Mouse (Mus musculus): ENCODE measurements around the gene Pdcd1lg2. TPM values are rescaled to one million over a fixed set of nuclear protein-coding genes. Genes with fewer than 3 reads are reported as not detected.

Gene Pdcd1lg2
- polyA plus RNA-seq, 1 experiment from 2014 or later = not detected

DNA sequence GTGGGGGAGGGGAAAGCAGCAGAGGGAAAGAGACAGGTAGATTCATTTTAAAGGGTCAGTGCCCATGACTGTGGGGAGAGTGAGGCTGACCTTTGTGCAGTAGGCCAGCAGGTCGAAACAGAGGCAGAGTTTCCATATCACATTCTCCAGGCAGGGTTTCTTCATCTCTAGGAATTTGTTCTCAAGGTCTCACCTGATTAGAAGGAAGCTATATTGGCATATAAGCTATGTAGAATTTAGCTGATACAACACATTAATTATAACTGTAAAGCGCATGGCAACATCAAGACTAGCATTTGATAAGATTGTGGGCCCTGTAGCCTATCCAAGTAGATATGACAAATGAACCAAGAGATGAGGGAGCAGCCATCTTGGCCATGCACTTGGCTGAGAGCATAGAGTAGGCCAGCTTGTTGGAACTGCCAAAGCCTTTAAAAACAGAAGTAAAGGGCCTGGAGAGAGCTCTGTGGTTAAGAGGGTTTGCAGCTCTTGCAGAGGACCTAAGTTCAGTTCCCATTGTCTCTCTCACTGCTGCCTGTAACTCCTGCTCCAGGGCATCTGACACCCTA, 59.1 kb downstream of the Pdcd1lg2 start:
- Histone ChIP-seq H3K27ac (ENCODE audit: low read length) (no peak overlapping the region), H3K4me2 (ENCODE audit: low read depth, low read length) (no peak overlapping the region), H3K27me3 (ENCODE audit: control insufficient read depth, insufficient read depth, low read depth, low read length) (no peaks in the 10 kb centered on the region), H3K4me1 (replicated peaks; ENCODE audit: control insufficient read depth, insufficient read depth, low read length) (peaks cover 18% of the 10 kb centered on the region), H3K36me3 (ENCODE audit: control insufficient read depth, insufficient read depth, low read length) (no peaks in the 10 kb centered on the region), H3K4me3 (ENCODE audit: low read length) (no peak overlapping the region), H3K9ac (ENCODE audit: low read length) (no peak overlapping the region), H3K9me3 (ENCODE audit: control insufficient read depth, low read length) (no peaks in the 10 kb centered on the region)
- no peak for ATAC-seq (ENCODE audit: low read depth)
- WGBS = 91% methylated on average over 2 of the region's 2 CpGs

DNA sequence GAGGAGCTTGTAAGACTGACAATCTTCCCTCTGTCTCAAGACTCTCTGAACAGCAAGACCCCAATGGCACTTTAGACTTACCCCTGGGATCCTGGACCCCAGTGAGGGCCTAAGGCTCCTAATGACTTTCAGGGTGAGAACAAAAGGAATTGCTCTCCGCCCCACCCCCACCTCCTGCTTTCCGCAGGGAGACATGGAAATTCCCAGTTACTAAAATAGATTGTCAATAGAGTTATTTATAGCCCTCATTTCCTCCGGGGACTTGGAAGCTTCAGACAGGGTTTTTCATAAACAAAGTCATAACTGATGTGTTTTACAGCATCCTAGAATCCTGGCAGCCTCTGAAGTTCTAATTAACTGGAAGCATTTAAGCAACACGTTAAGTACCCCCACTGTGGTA, 59.9 kb downstream of the Pdcd1lg2 start:
- 25% methylated on average over 4 of the region's 4 CpGs for WGBS
- H3K27ac ChIP-seq (ENCODE audit: low read length) = 0 out of 2 replicates have a peak overlapping the region, but pooled peaks have one; percentile 4

DNA sequence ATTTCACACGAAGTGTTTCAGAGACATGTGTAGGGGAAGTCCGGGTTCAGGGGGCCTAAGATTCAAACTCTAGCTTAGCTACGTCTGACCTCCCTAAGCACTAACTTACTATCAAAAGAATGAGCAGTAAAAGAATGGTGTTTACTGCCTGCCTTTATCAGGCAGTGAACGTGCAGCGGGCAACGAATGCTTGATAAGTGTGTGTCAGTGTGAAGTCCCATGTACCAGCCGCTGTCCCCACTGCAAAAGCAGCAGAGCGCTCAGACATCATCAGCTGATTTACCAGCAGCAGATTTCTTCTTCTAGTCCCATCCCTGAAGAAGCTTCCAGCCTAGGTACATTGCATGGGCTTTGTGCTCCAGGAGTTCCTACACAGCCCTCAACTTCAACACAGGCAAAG, 61.7 kb downstream of the Pdcd1lg2 start:
- Histone ChIP-seq H3K4me3 (ENCODE audit: low read length) (no peak overlapping the region), H3K36me3 (ENCODE audit: control insufficient read depth, insufficient read depth, low read length) (no peaks in the 10 kb centered on the region), H3K27ac (ENCODE audit: low read length) (no peak overlapping the region), H3K4me1 (replicated peaks; ENCODE audit: control insufficient read depth, insufficient read depth, low read length) (peaks cover 18% of the 10 kb centered on the region), H3K9me3 (ENCODE audit: control insufficient read depth, low read length) (no peaks in the 10 kb centered on the region), H3K4me2 (ENCODE audit: low read depth, low read length) (no peak overlapping the region), H3K27me3 (ENCODE audit: control insufficient read depth, insufficient read depth, low read depth, low read length) (no peaks in the 10 kb centered on the region), H3K9ac (ENCODE audit: low read length) (no peak overlapping the region)
- ATAC-seq (ENCODE audit: low read depth) = no peak
- 70% methylated on average over 8 of the region's 8 CpGs for WGBS

More for the DNA sequence above, 59.9 kb downstream of the Pdcd1lg2 start:
- ATAC-seq (ENCODE audit: low read depth) = peak; percentile 53
- H3K9ac ChIP-seq (ENCODE audit: low read length) = no peak overlapping the region
- H3K27me3 ChIP-seq (ENCODE audit: control insufficient read depth, insufficient read depth, low read depth, low read length) = no peaks in the 10 kb centered on the region
- peak overlapping the region; percentile 27; the same call in 1 of the 2 replicates for H3K4me2 ChIP-seq (ENCODE audit: low read depth, low read length)
- peaks cover 18% of the 10 kb centered on the region for H3K4me1 ChIP-seq (replicated peaks; ENCODE audit: control insufficient read depth, insufficient read depth, low read length)
- no peaks in the 10 kb centered on the region for H3K9me3 ChIP-seq (ENCODE audit: control insufficient read depth, low read length)
- no peak overlapping the region for H3K4me3 ChIP-seq (ENCODE audit: low read length)
- H3K36me3 ChIP-seq (ENCODE audit: control insufficient read depth, insufficient read depth, low read length) = no peaks in the 10 kb centered on the region

DNA sequence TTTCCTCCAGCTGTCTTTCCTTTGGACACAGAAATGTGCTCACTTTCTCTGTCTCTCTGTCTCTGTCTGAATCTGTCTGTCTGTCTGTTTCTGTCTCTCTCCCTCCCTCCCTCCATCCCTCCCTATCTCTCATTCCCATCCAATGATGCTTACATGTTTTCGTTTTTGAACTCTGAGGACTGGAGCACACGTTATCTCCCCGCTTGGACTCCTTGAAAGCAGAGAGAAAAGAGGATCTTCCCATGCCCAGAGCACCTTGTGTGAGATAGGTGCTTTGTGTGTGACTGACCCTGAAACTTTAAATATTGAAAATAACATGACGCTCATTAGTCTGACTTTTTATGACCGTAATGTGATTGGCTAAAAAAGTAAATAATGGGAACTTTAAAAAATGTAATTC, 62.2 kb downstream of the Pdcd1lg2 start:
- no peak overlapping the region for H3K4me3 ChIP-seq (ENCODE audit: low read length)
- H3K4me1 ChIP-seq (replicated peaks; ENCODE audit: control insufficient read depth, insufficient read depth, low read length) = peaks cover 18% of the 10 kb centered on the region
- H3K9ac ChIP-seq (ENCODE audit: low read length) = no peak overlapping the region
- 79% methylated on average over 5 of the region's 5 CpGs for whole genome bisulfite sequencing
- no peaks in the 10 kb centered on the region for H3K36me3 ChIP-seq (ENCODE audit: control insufficient read depth, insufficient read depth, low read length)
- H3K4me2 ChIP-seq (ENCODE audit: low read depth, low read length) = no peak overlapping the region
- no peaks in the 10 kb centered on the region for H3K27me3 ChIP-seq (ENCODE audit: control insufficient read depth, insufficient read depth, low read depth, low read length)
- ATAC-seq (ENCODE audit: low read depth) = no peak
- H3K27ac ChIP-seq (ENCODE audit: low read length) = no peak overlapping the region
- H3K9me3 ChIP-seq (ENCODE audit: control insufficient read depth, low read length) = no peaks in the 10 kb centered on the region

DNA sequence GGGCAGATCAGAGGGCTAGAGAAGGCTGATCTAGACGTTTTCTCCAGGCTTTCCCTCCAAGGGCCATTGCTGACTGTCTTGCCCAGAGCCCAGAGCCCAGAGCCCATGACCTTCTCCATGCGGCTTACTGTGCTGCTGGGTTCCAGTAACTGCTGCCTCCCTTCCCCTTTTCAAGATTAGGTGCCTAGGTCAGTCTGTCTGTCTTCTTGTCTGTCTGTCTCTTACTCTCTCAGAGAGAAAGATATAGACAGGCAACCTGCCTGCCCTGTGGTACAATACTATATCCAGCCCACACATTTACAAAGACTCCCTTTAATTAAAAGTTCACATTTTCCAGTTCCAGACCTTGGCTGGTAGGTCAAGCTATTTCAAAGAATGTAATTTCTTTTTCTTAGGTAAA, 64.1 kb downstream of the Pdcd1lg2 start:
- Histone ChIP-seq H3K4me2 (ENCODE audit: low read depth, low read length) (no peak overlapping the region), H3K9me3 (ENCODE audit: control insufficient read depth, low read length) (no peaks in the 10 kb centered on the region), H3K9ac (ENCODE audit: low read length) (no peak overlapping the region), H3K27ac (ENCODE audit: low read length) (no peak overlapping the region), H3K4me3 (ENCODE audit: low read length) (no peak overlapping the region), H3K36me3 (ENCODE audit: control insufficient read depth, insufficient read depth, low read length) (no peaks in the 10 kb centered on the region), H3K27me3 (ENCODE audit: control insufficient read depth, insufficient read depth, low read depth, low read length) (no peaks in the 10 kb centered on the region), H3K4me1 (replicated peaks; ENCODE audit: control insufficient read depth, insufficient read depth, low read length) (peaks cover 8% of the 10 kb centered on the region; the same call in 1 of the 2 replicates)
- 53% methylated on average over 2 of the region's 2 CpGs for WGBS
- ATAC-seq (ENCODE audit: low read depth) = no peak

DNA sequence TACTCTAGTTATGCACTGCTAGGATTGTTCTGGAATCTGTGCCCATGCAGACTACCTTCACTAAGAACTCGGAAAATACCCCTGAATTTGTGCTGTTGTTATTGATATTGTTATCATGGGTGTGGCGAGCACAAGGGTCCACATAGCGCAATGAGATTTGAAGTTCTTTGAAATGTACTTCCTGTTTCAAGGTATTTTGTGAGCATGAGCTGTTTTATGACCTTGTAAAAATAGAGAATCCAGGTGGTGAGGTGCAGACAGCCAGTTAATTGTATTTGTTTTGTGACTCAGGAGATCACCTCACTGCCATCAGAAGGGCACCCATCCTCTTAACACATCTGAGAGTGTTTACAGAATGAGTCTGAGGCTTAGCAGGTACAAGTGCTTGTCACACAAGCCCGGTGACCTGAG, 64.5 kb downstream of the Pdcd1lg2 start:
- H3K4me3 ChIP-seq (ENCODE audit: low read length) = no peak overlapping the region
- H3K36me3 ChIP-seq (ENCODE audit: control insufficient read depth, insufficient read depth, low read length) = no peaks in the 10 kb centered on the region
- no peak overlapping the region for H3K27ac ChIP-seq (ENCODE audit: low read length)
- no peak overlapping the region for H3K4me2 ChIP-seq (ENCODE audit: low read depth, low read length)
- H3K9me3 ChIP-seq (ENCODE audit: control insufficient read depth, low read length) = no peaks in the 10 kb centered on the region
- H3K27me3 ChIP-seq (ENCODE audit: control insufficient read depth, insufficient read depth, low read depth, low read length) = no peaks in the 10 kb centered on the region
- H3K9ac ChIP-seq (ENCODE audit: low read length) = no peak overlapping the region
- 59% methylated on average over 4 of the region's 4 CpGs for WGBS
- no peak for ATAC-seq (ENCODE audit: low read depth)
- H3K4me1 ChIP-seq (replicated peaks; ENCODE audit: control insufficient read depth, insufficient read depth, low read length) = peaks cover 4% of the 10 kb centered on the region; the same call in 1 of the 2 replicates

DNA sequence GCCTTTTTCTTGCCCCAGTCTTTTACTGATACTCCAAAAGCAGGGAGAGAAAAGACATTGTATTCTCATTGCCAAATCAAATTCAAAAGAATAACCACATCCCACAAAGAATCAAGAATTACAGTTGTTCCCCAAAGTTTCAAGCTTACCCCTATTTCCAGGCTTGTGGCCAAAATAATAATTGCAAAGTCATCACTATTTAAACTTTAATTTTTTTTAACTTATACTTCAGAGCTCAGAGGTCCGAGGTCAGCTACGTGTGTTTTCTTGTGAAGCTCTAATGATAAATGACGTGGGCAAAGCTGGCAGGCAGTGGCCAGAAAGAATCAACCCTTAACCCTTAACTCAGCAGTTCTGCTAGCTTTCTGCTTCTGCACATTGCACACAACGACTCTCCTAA, 67.9 kb downstream of the Pdcd1lg2 start:
- Histone ChIP-seq H3K9me3 (ENCODE audit: control insufficient read depth, low read length) (no peaks in the 10 kb centered on the region), H3K27ac (ENCODE audit: low read length) (no peak overlapping the region), H3K36me3 (ENCODE audit: control insufficient read depth, insufficient read depth, low read length) (no peaks in the 10 kb centered on the region), H3K4me1 (replicated peaks; ENCODE audit: control insufficient read depth, insufficient read depth, low read length) (no peaks in the 10 kb centered on the region), H3K4me2 (ENCODE audit: low read depth, low read length) (no peak overlapping the region), H3K27me3 (ENCODE audit: control insufficient read depth, insufficient read depth, low read depth, low read length) (no peaks in the 10 kb centered on the region), H3K4me3 (ENCODE audit: low read length) (no peak overlapping the region), H3K9ac (ENCODE audit: low read length) (no peak overlapping the region)
- ATAC-seq (ENCODE audit: low read depth) = no peak
- 8% methylated on average over 4 of the region's 4 CpGs for WGBS

DNA sequence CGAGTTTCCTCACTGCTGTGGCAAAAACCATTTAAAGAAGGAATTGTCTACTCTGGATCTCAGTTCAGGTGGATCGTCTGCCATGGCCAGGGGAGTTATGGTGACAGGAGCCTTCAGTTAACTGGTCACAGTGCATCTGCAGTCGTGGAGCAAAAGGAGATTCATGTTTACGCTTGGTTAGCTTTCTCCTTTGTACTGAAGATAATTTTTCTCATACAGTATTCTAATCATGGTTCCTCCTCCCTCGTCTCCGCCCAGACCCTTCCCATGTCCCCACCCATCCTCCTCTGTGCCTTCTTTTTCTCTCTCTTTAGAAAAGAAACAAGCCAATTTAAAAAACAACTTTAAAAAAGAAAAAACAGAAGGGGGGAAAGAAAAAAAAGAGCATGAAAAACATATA, 70.9 kb downstream of the Pdcd1lg2 start:
- Histone ChIP-seq H3K36me3 (ENCODE audit: control insufficient read depth, insufficient read depth, low read length) (no peaks in the 10 kb centered on the region), H3K9me3 (ENCODE audit: control insufficient read depth, low read length) (no peaks in the 10 kb centered on the region), H3K4me2 (ENCODE audit: low read depth, low read length) (no peak overlapping the region), H3K27ac (ENCODE audit: low read length) (no peak overlapping the region), H3K27me3 (ENCODE audit: control insufficient read depth, insufficient read depth, low read depth, low read length) (no peaks in the 10 kb centered on the region), H3K4me3 (ENCODE audit: low read length) (no peak overlapping the region), H3K4me1 (replicated peaks; ENCODE audit: control insufficient read depth, insufficient read depth, low read length) (no peaks in the 10 kb centered on the region), H3K9ac (ENCODE audit: low read length) (no peak overlapping the region)
- 70% methylated on average over 6 of the region's 6 CpGs for WGBS
- no peak for ATAC-seq (ENCODE audit: low read depth)

DNA sequence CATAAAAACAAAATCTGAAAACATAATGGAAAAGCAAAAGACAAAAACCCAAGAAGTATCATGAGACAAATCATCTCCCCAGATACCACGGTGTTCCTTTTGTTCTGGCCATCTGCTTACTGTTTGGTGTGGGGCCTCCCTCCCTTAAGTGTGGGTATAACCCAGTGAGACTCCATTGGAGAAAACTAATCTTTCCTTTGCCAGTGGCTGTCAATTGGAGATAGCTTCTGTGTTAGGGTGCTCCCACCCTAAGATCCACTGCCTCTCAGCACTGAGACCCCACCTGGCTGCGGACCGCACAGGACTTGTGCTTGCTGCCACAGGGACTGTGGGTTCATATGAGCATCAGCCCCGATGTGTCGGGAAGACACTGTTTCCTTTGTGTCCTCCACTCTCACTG, 71.4 kb downstream of the Pdcd1lg2 start:
- Histone ChIP-seq H3K27me3 (ENCODE audit: control insufficient read depth, insufficient read depth, low read depth, low read length) (no peaks in the 10 kb centered on the region), H3K9me3 (ENCODE audit: control insufficient read depth, low read length) (no peaks in the 10 kb centered on the region), H3K4me2 (ENCODE audit: low read depth, low read length) (no peak overlapping the region), H3K9ac (ENCODE audit: low read length) (no peak overlapping the region), H3K4me1 (replicated peaks; ENCODE audit: control insufficient read depth, insufficient read depth, low read length) (no peaks in the 10 kb centered on the region), H3K36me3 (ENCODE audit: control insufficient read depth, insufficient read depth, low read length) (no peaks in the 10 kb centered on the region), H3K27ac (ENCODE audit: low read length) (no peak overlapping the region), H3K4me3 (ENCODE audit: low read length) (no peak overlapping the region)
- 81% methylated on average over 5 of the region's 5 CpGs for WGBS
- ATAC-seq (ENCODE audit: low read depth) = no peak

DNA sequence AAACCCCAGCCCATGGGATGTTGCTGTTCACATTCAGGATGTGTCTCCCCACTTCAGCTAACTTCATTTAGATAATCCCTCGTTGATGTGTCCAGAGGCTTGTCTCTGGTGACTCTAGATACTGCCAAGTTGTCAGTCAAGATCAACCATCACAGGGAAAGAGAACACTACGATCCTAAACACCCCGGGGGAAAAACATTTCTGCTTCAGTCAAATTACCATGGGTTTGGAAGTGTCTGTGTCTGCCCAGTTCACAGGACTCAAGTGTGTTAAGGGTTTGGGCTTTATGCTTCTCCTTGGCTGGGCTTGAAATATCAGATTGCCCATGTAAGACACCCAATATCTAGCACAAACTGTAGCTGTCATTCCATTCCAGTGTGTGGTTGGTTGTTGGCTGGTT, 71.9 kb downstream of the Pdcd1lg2 start:
- Histone ChIP-seq H3K4me1 (replicated peaks; ENCODE audit: control insufficient read depth, insufficient read depth, low read length) (no peaks in the 10 kb centered on the region), H3K36me3 (ENCODE audit: control insufficient read depth, insufficient read depth, low read length) (no peaks in the 10 kb centered on the region), H3K4me3 (ENCODE audit: low read length) (no peak overlapping the region), H3K27me3 (ENCODE audit: control insufficient read depth, insufficient read depth, low read depth, low read length) (no peaks in the 10 kb centered on the region), H3K9me3 (ENCODE audit: control insufficient read depth, low read length) (no peaks in the 10 kb centered on the region), H3K4me2 (ENCODE audit: low read depth, low read length) (no peak overlapping the region), H3K9ac (ENCODE audit: low read length) (no peak overlapping the region), H3K27ac (ENCODE audit: low read length) (no peak overlapping the region)
- no peak for ATAC-seq (ENCODE audit: low read depth)
- WGBS = 60% methylated on average over 3 of the region's 3 CpGs

Measured in lung, embryonic 16.5 days (tissue).